Mouse (Mus musculus): Measurements from ENCODE around the gene Pcsk6. TPM values are rescaled to one million over a fixed set of nuclear protein-coding genes. Genes with fewer than 3 reads are reported as not detected.

The Pcsk6 gene
- polyA plus RNA-seq, 1 experiment: 0.06 TPM

- no peak for TF ChIP-seq CEBPB (IDR thresholded peaks at IDR 0.05; ENCODE audit: low read depth)
- no peak for TF ChIP-seq MYOD1 (IDR thresholded peaks at IDR 0.05; ENCODE audit: control insufficient read depth, insufficient read length, low read depth)
- TF ChIP-seq CTCF (IDR thresholded peaks at IDR 0.05; ENCODE audit: control insufficient read depth, insufficient read depth, insufficient read length): no peak
- Histone ChIP-seq H3K36me3 (ENCODE audit: control insufficient read depth, insufficient read depth) (peaks cover 34% of the 10 kb centered on the region), H3ac (ENCODE audit: control insufficient read depth, insufficient read length, low read depth) (no peak overlapping the region), H3K4me3 (ENCODE audit: insufficient read depth, poor library complexity, severe bottlenecking) (no peak overlapping the region), H3K79me3 (ENCODE audit: low read depth) (no peaks in the 10 kb centered on the region), H3K27me3 (ENCODE audit: control insufficient read depth, insufficient read depth, insufficient read length) (no peaks in the 10 kb centered on the region), H3K79me2 (ENCODE audit: control insufficient read depth, insufficient read depth) (no peaks in the 10 kb centered on the region)
These were observed 230.0 kb downstream of the Pcsk6 start for GRCm38 (mm10) chr7:66091553-66091952.

GRCm38 (mm10) chr7:66092656-66093055 lies 231.1 kb downstream of the Pcsk6 start:
- Histone ChIP-seq H3K79me2 (ENCODE audit: control insufficient read depth, insufficient read depth) (no peaks in the 10 kb centered on the region), H3K79me3 (ENCODE audit: low read depth) (no peaks in the 10 kb centered on the region), H3K27me3 (ENCODE audit: control insufficient read depth, insufficient read depth, insufficient read length) (no peaks in the 10 kb centered on the region), H3K4me3 (ENCODE audit: insufficient read depth, poor library complexity, severe bottlenecking) (no peak overlapping the region), H3K36me3 (ENCODE audit: control insufficient read depth, insufficient read depth) (peaks cover 23% of the 10 kb centered on the region), H3ac (ENCODE audit: control insufficient read depth, insufficient read length, low read depth) (no peak overlapping the region)
- TF ChIP-seq FOSL1 (IDR thresholded peaks at IDR 0.05; ENCODE audit: insufficient read depth, low read length, poor library complexity, severe bottlenecking): no peak

- H3K4me3 ChIP-seq (ENCODE audit: insufficient read depth, poor library complexity, severe bottlenecking): no peak overlapping the region
- TF ChIP-seq FOSL1 (IDR thresholded peaks at IDR 0.05; ENCODE audit: insufficient read depth, low read length, poor library complexity, severe bottlenecking) (no peak), MYOD1 (IDR thresholded peaks at IDR 0.05; ENCODE audit: control insufficient read depth, insufficient read length, low read depth) (no peak), CEBPB (IDR thresholded peaks at IDR 0.05; ENCODE audit: low read depth) (no peak), USF1 (IDR thresholded peaks at IDR 0.05; ENCODE audit: low read depth) (no peak), MYOG (IDR thresholded peaks at IDR 0.05; ENCODE audit: control insufficient read depth, extremely low read depth, insufficient read length) (no peak), CTCF (IDR thresholded peaks at IDR 0.05; ENCODE audit: control insufficient read depth, insufficient read depth, insufficient read length) (no peak), MAX (IDR thresholded peaks at IDR 0.05) (no peak)
- H3K36me3 ChIP-seq (ENCODE audit: control insufficient read depth, insufficient read depth): peaks cover 11% of the 10 kb centered on the region
- no peaks in the 10 kb centered on the region for H3K27me3 ChIP-seq (ENCODE audit: control insufficient read depth, insufficient read depth, insufficient read length)
- no peak overlapping the region for H3ac ChIP-seq (ENCODE audit: control insufficient read depth, insufficient read length, low read depth)
- no peaks in the 10 kb centered on the region for H3K79me3 ChIP-seq (ENCODE audit: low read depth)
- H3K79me2 ChIP-seq (ENCODE audit: control insufficient read depth, insufficient read depth): no peaks in the 10 kb centered on the region
These were observed 232.6 kb downstream of the Pcsk6 start for GRCm38 (mm10) chr7:66094141-66094540.

- Histone ChIP-seq H3K36me3 (ENCODE audit: control insufficient read depth, insufficient read depth) (no peaks in the 10 kb centered on the region), H3K79me2 (ENCODE audit: control insufficient read depth, insufficient read depth) (no peaks in the 10 kb centered on the region)
- no peak for TF ChIP-seq FOSL1 (IDR thresholded peaks at IDR 0.05; ENCODE audit: insufficient read depth, low read length, poor library complexity, severe bottlenecking)
These were observed 237.3 kb downstream of the Pcsk6 start for GRCm38 (mm10) chr7:66098803-66099202.

More at GRCm38 (mm10) chr7:66098803-66099202, 237.3 kb downstream of the Pcsk6 start:
- Histone ChIP-seq H3ac (ENCODE audit: control insufficient read depth, insufficient read length, low read depth) (no peak overlapping the region), H3K27me3 (ENCODE audit: control insufficient read depth, insufficient read depth, insufficient read length) (no peaks in the 10 kb centered on the region), H3K4me3 (ENCODE audit: insufficient read depth, poor library complexity, severe bottlenecking) (no peak overlapping the region), H3K79me3 (ENCODE audit: low read depth) (no peaks in the 10 kb centered on the region)

Other genes with a start within 250 kb of the Pcsk6 start
- 3.3 TPM for gene Tarsl2, start 216.8 kb upstream of the Pcsk6 start, polyA plus RNA-seq (2012; fragmentation: generic; extraction: Trizol)
- gene Tm2d3, start 170.6 kb upstream of the Pcsk6 start, polyA plus RNA-seq (2012; fragmentation: generic; extraction: Trizol): 32.8 TPM
- gene Gm45213, start 181.9 kb downstream of the Pcsk6 start, polyA plus RNA-seq (2012; fragmentation: generic; extraction: Trizol): not detected
- 120 TPM for gene Snrpa1, start 197.3 kb downstream of the Pcsk6 start, polyA plus RNA-seq (2012; fragmentation: generic; extraction: Trizol)
- 48.1 TPM for gene Selenos, start 217.9 kb downstream of the Pcsk6 start, polyA plus RNA-seq (2012; fragmentation: generic; extraction: Trizol)
- gene Chsy1, start 247.8 kb downstream of the Pcsk6 start, polyA plus RNA-seq (2012; fragmentation: generic; extraction: Trizol): 25.5 TPM